Mouse (Mus musculus): ENCODE data around the gene Uvrag. TPM values are rescaled to one million over a fixed set of nuclear protein-coding genes. Genes with fewer than 3 reads are reported as not detected.

Gene Uvrag
- total and polyA plus RNA-seq, 2 experiments, result 12.2 to 18.3 TPM

GRCm38 (mm10) chr7:99097781-99098180 lies 43.2 kb downstream of the Uvrag start:
- peak; percentile 58 for DNase-seq (ENCODE audit: extremely low read depth, low read depth, low spot score)
- no peak overlapping the region for H3K9ac ChIP-seq (ENCODE audit: low read depth, low read length)
- H3K4me3 ChIP-seq (ENCODE audit: insufficient read depth, low read depth, low read length), result no peak overlapping the region
- WGBS, result 58% methylated on average over 7 of the region's 7 CpGs
- H3K4me1 ChIP-seq (ENCODE audit: control insufficient read depth, insufficient read depth, low read length), result peaks cover 49% of the 10 kb centered on the region
- no peaks in the 10 kb centered on the region for H3K27me3 ChIP-seq (ENCODE audit: control insufficient read depth, insufficient read depth, low read length)
- peaks cover 8% of the 10 kb centered on the region; the same call in 1 of the 2 replicates for H3K36me3 ChIP-seq (ENCODE audit: control insufficient read depth, insufficient read depth, low read length)
- peaks cover 7% of the 10 kb centered on the region; the same call in 1 of the 2 replicates for H3K79me2 ChIP-seq (ENCODE audit: control insufficient read depth, insufficient read depth, low read length)
- peak overlapping the region; percentile 71 for H3K27ac ChIP-seq (replicated peaks; ENCODE audit: insufficient read depth, low read depth, low read length)
- TF ChIP-seq CTCF (IDR thresholded peaks at IDR 0.05; ENCODE audit: low read depth, low read length) (no peak), POLR2A (IDR thresholded peaks at IDR 0.05; ENCODE audit: extremely low read depth, insufficient read depth, low read length) (no peak)

GRCm38 (mm10) chr7:99097128-99097527 lies 43.8 kb downstream of the Uvrag start:
- DNase-seq (ENCODE audit: extremely low read depth, low read depth, low spot score), result peak; percentile 96
- Histone ChIP-seq H3K79me2 (ENCODE audit: control insufficient read depth, insufficient read depth, low read length) (peaks cover 4% of the 10 kb centered on the region; the same call in 1 of the 2 replicates), H3K27ac (replicated peaks; ENCODE audit: insufficient read depth, low read depth, low read length) (peak overlapping the region; percentile 71), H3K9ac (ENCODE audit: low read depth, low read length) (no peak overlapping the region), H3K4me3 (ENCODE audit: insufficient read depth, low read depth, low read length) (no peak overlapping the region), H3K4me1 (ENCODE audit: control insufficient read depth, insufficient read depth, low read length) (peaks cover 43% of the 10 kb centered on the region), H3K36me3 (ENCODE audit: control insufficient read depth, insufficient read depth, low read length) (peaks cover 8% of the 10 kb centered on the region; the same call in 1 of the 2 replicates), H3K27me3 (ENCODE audit: control insufficient read depth, insufficient read depth, low read length) (no peaks in the 10 kb centered on the region)
- WGBS, result 24% methylated on average over 2 of the region's 2 CpGs
- TF ChIP-seq POLR2A (IDR thresholded peaks at IDR 0.05; ENCODE audit: extremely low read depth, insufficient read depth, low read length), result no peak
- no peak for TF ChIP-seq CTCF (IDR thresholded peaks at IDR 0.05; ENCODE audit: low read depth, low read length)

- Histone ChIP-seq H3K4me3 (ENCODE audit: insufficient read depth, low read depth, low read length) (no peak overlapping the region), H3K36me3 (ENCODE audit: control insufficient read depth, insufficient read depth, low read length) (peaks cover 8% of the 10 kb centered on the region; the same call in 1 of the 2 replicates), H3K9ac (ENCODE audit: low read depth, low read length) (no peak overlapping the region), H3K79me2 (ENCODE audit: control insufficient read depth, insufficient read depth, low read length) (peaks cover 7% of the 10 kb centered on the region; the same call in 1 of the 2 replicates), H3K4me1 (ENCODE audit: control insufficient read depth, insufficient read depth, low read length) (peaks cover 36% of the 10 kb centered on the region), H3K27me3 (ENCODE audit: control insufficient read depth, insufficient read depth, low read length) (no peaks in the 10 kb centered on the region), H3K27ac (replicated peaks; ENCODE audit: insufficient read depth, low read depth, low read length) (no peak overlapping the region)
- 64% methylated on average over 4 of the region's 4 CpGs for WGBS
- TF ChIP-seq POLR2A (IDR thresholded peaks at IDR 0.05; ENCODE audit: extremely low read depth, insufficient read depth, low read length), result no peak
- TF ChIP-seq CTCF (IDR thresholded peaks at IDR 0.05; ENCODE audit: low read depth, low read length), result peak; percentile 71
- DNase-seq (ENCODE audit: extremely low read depth, low read depth, low spot score), result peak; percentile 46
These were observed 45.8 kb downstream of the Uvrag start for GRCm38 (mm10) chr7:99095191-99095590.

GRCm38 (mm10) chr7:99094336-99094735 lies 46.6 kb downstream of the Uvrag start:
- WGBS, result 57% methylated on average over 3 of the region's 3 CpGs
- TF ChIP-seq POLR2A (IDR thresholded peaks at IDR 0.05; ENCODE audit: extremely low read depth, insufficient read depth, low read length), result no peak
- no peak for TF ChIP-seq CTCF (IDR thresholded peaks at IDR 0.05; ENCODE audit: low read depth, low read length)
- peaks cover 7% of the 10 kb centered on the region; the same call in 1 of the 2 replicates for H3K79me2 ChIP-seq (ENCODE audit: control insufficient read depth, insufficient read depth, low read length)
- peak; percentile 67 for DNase-seq (ENCODE audit: extremely low read depth, low read depth, low spot score)
- H3K4me1 ChIP-seq (ENCODE audit: control insufficient read depth, insufficient read depth, low read length), result peaks cover 28% of the 10 kb centered on the region
- H3K9ac ChIP-seq (ENCODE audit: low read depth, low read length), result no peak overlapping the region
- H3K27ac ChIP-seq (replicated peaks; ENCODE audit: insufficient read depth, low read depth, low read length), result no peak overlapping the region
- H3K4me3 ChIP-seq (ENCODE audit: insufficient read depth, low read depth, low read length), result no peak overlapping the region
- H3K36me3 ChIP-seq (ENCODE audit: control insufficient read depth, insufficient read depth, low read length), result peaks cover 8% of the 10 kb centered on the region; the same call in 1 of the 2 replicates
- no peaks in the 10 kb centered on the region for H3K27me3 ChIP-seq (ENCODE audit: control insufficient read depth, insufficient read depth, low read length)

GRCm38 (mm10) chr7:99091915-99092645 lies 48.9 kb downstream of the Uvrag start:
- H3K79me2 ChIP-seq (ENCODE audit: control insufficient read depth, insufficient read depth, low read length), result peaks cover 7% of the 10 kb centered on the region; the same call in 1 of the 2 replicates
- 48% methylated on average over 17 of the region's 17 CpGs for WGBS
- peak; percentile 86 for DNase-seq (ENCODE audit: extremely low read depth, low read depth, low spot score)
- H3K27me3 ChIP-seq (ENCODE audit: control insufficient read depth, insufficient read depth, low read length), result no peaks in the 10 kb centered on the region
- peaks cover 3% of the 10 kb centered on the region; the same call in 1 of the 2 replicates for H3K36me3 ChIP-seq (ENCODE audit: control insufficient read depth, insufficient read depth, low read length)
- no peak for TF ChIP-seq POLR2A (IDR thresholded peaks at IDR 0.05; ENCODE audit: extremely low read depth, insufficient read depth, low read length)
- TF ChIP-seq CTCF (IDR thresholded peaks at IDR 0.05; ENCODE audit: low read depth, low read length), result no peak
- peaks cover 22% of the 10 kb centered on the region for H3K4me1 ChIP-seq (ENCODE audit: control insufficient read depth, insufficient read depth, low read length)
- H3K4me3 ChIP-seq (ENCODE audit: insufficient read depth, low read depth, low read length), result peak overlapping the region; percentile 25
- H3K9ac ChIP-seq (ENCODE audit: low read depth, low read length), result peak overlapping the region; percentile 23
- peak overlapping the region; percentile 54 for H3K27ac ChIP-seq (replicated peaks; ENCODE audit: insufficient read depth, low read depth, low read length)

GRCm38 (mm10) chr7:99089716-99090115 lies 51.2 kb downstream of the Uvrag start:
- H3K27ac ChIP-seq (replicated peaks; ENCODE audit: insufficient read depth, low read depth, low read length), result no peak overlapping the region
- no peak for DNase-seq (ENCODE audit: extremely low read depth, low read depth, low spot score)
- H3K27me3 ChIP-seq (ENCODE audit: control insufficient read depth, insufficient read depth, low read length), result no peaks in the 10 kb centered on the region
- peaks cover 27% of the 10 kb centered on the region for H3K4me1 ChIP-seq (ENCODE audit: control insufficient read depth, insufficient read depth, low read length)
- peaks cover 7% of the 10 kb centered on the region; the same call in 1 of the 2 replicates for H3K79me2 ChIP-seq (ENCODE audit: control insufficient read depth, insufficient read depth, low read length)
- H3K36me3 ChIP-seq (ENCODE audit: control insufficient read depth, insufficient read depth, low read length), result peaks cover 3% of the 10 kb centered on the region; the same call in 1 of the 2 replicates
- WGBS, result 92% methylated on average over 4 of the region's 4 CpGs
- H3K4me3 ChIP-seq (ENCODE audit: insufficient read depth, low read depth, low read length), result no peak overlapping the region
- TF ChIP-seq POLR2A (IDR thresholded peaks at IDR 0.05; ENCODE audit: extremely low read depth, insufficient read depth, low read length) (no peak), CTCF (IDR thresholded peaks at IDR 0.05; ENCODE audit: low read depth, low read length) (no peak)
- no peak overlapping the region for H3K9ac ChIP-seq (ENCODE audit: low read depth, low read length)
